Mouse (Mus musculus) adrenal gland, adult 18-20 months (tissue): ENCODE data around the gene Slc25a11. TPM values are rescaled to one million over a fixed set of nuclear protein-coding genes. Genes with fewer than 3 reads are reported as not detected.

Source experiments
- DNase-seq, 2 experiments: peaks; one replicate each; pipeline ENCODE4 v3.0.0; 2021 to 2022; ENCODE audit warnings: low spot score in 2 of 2
- total RNA-seq, 2 experiments: library from RNA; stranded (reverse); gene quantifications; 1 replicate in 1 of 2; 2 replicates in 1 of 2; pipeline ENCODE4 v1.2.3; 2021

Gene Slc25a11
- total RNA-seq, 2 experiments from 2014 or later: 131 to 138 TPM

DNA sequence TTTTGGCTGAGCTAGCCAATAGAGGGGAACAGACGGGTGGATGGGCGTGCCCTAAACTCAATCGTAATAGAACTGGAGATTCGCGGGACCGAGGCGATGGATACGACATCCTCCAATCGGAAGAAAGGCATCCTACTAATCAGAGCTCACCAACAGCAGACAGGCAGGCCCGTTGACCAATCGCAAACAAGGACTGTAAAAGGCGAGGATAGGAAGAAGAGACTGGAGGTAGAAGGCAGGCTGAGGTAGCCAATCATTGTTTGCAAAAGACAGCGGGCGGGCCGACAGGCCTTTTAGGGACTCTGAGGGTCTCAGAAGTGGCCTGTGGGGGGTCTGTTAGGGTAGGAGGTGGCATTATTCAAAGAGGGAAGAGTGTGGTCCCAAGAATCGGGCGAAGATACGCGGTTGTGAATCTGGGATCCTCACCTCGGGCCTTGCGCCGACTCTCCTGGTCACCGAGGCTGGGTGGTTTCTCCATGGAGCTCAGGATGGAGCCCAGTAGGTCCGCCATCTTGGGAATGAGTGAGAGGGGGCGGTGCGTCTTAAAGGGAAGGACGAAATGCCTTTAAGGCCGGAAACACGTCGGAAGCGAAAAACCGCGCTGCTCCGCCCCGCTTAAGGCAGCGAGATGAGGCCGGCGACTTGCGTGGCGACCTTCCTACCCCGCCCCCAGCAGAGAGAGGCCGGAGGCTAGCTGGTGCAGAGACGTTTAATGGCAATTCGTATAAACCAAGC lies 21.7 kb upstream of the Slc25a11 start, which contains the start of gene Spag7:
Spag7 (minus strand) TSS at position 646 of the 735 bp plus-strand sequence.
- peak; percentile 87 to 92 for DNase-seq

- peak in 1 of 2 experiments; percentile 57 for DNase-seq
Observed at GRCm38 (mm10) chr11:70668335-70668770, 21.1 kb upstream of the Slc25a11 start.

DNA sequence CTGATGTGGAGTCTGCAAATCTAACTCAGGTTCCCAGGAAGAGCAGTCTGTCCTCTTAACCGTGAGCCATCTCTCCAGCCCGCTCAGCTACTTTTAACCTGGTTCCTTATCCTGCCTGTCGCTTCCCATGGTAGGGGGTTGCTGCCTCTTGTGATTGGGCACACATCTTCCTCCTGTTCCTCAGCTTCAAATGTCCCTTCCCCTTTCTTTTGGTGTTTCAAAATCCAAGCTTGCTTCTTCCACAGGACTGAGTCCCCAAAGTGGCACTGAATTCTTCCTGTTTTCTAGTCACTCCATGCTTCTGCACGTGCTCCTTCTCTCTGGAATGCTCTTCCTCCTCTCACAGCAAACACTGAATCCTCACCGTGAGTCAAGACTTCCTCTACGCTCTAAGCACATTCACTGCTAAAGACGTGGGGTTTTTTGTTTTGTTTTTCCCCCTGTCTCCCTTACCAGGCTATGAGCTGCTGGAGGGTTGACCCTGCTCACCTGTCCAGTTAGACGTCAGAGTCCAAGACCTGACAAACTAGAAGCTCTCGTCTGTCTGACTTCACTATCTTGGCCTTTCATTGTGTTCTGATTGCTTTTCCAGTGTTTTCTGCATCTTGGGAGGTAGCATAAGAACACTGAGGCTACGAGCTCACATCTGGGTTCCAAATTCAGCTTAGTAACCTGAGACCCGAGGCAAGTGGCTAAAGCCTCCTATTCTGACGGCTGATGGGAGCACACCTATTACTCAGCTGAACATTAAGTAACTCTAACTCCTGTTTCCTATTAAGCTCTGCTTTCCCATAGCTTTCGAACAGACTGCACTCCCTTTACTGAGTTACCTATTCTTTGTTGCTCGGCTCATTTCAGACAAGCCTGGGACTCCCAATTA lies 20.2 kb upstream of the Slc25a11 start:
- no peak for DNase-seq

DNA sequence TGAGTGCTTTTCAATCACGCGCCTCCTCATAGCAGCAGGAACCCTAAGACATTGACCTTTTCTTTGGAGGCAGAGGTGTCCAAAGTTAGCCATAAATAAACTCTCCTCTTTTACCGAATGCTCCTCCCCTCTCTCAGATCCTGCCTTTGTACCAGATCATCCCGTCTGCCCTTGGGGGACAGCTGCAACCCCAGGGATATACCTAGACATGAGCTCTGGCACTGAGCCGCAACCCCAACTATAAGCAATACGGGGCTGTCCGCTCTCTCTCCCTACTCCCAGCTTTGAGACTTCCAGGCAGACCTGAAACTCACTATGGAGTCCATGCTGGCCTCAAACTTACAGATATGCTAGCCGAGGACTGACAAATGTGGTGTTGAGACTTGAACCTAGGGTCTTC lies 19.4 kb upstream of the Slc25a11 start:
- no peak for DNase-seq

DNA sequence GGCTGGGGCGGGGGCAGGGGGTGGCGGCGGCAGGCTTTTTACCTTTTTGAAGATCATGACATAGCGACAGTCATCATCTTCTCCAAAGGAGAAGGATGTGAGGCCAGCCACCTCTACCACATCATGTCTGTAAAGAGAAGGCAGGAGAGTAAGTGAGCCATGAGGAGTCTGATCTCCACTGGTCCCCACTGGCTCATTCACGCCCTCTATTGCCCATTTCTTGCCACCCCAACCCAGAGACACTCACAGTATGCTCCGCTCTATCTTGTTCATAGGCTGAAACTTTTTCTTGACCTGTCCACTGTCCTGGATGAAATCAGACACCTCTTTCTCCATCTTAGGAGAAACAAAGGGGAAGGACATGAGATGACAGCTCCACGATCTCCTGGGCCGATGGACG lies 17.5 kb upstream of the Slc25a11 start:
- DNase-seq: no peak

DNA sequence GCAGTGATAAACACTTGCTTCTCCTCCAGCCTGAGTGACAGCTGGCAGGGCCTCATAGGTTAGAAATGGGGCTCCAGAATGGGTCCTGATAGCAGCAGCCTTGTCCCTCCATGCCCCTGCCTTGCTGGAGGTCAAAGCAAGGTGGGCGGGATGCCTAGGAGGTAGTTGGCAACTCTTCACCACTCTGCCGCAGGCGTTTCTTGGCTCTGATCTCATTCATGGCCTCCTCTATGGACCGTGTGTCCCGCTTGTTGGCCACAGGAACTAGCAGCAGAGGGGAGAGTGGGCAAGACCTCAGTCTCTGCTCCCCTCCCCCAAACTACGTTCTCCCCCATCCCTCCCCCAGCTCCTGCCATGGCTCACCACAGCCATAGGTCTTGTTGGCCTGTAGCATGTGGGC lies 16.7 kb upstream of the Slc25a11 start:
- no peak for DNase-seq

DNA sequence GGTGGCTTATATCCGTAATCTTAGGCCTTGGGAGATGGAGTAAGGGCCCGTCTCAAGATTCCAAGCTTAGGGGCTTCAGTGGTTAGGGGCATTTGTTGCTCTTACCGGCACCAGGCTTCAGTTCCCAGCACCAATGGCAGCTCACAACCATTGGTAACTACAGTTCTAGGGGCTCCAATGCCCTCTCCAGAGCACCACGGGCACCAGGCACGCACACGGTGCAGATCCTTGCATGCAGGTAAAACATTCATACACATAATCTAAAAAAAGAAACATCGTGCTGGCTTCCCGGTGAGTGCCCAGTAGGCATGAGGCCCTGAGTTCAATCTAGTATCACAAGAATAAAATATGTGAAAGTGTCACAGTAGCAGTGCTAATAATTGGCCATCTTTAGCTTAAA lies 15.8 kb upstream of the Slc25a11 start:
- DNase-seq: no peak

DNA sequence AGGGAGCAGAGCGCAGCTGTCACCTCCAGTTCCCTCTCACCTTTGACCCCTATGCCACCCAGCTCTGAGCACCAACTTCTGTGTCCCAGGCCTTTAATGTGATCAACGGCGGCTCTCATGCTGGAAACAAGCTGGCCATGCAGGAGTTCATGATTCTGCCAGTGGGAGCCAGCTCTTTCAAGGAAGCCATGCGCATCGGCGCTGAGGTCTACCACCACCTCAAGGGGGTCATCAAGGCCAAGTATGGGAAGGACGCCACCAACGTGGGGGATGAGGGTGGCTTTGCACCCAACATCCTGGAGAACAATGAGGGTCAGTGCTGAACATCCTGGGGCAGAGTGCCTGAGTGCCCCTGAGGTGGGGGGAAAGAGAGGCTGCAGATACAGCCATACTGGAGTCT lies 13.3 kb upstream of the Slc25a11 start:
- DNase-seq: no peak

- no peak for DNase-seq
Observed at GRCm38 (mm10) chr11:70658942-70659341, 11.7 kb upstream of the Slc25a11 start.

DNA sequence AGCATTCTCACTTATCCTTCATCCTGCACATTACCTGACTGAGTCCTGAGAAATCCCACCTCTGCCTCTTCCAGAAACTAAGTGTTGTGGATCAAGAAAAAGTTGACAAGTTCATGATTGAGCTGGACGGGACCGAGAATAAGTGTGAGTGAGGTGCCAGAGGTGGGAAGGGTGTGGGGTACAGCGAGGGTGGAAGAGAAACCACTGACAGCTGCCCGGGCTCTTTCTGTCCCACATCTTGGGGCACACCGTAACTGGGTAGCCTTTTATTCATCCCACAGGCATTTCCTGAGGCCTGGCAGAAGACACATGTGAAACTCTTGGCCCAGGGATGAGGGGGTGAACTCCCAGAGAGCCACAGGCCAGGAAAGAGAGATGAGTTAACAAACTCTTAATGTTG lies 11.2 kb upstream of the Slc25a11 start:
- DNase-seq: no peak

GRCm38 (mm10) chr11:70657991-70658390 lies 10.7 kb upstream of the Slc25a11 start:
- no peak for DNase-seq

GRCm38 (mm10) chr11:70657573-70657972 lies 10.3 kb upstream of the Slc25a11 start:
- no peak for DNase-seq

GRCm38 (mm10) chr11:70656964-70657363 lies 9.7 kb upstream of the Slc25a11 start, which contains the start of gene Eno3:
Eno3 (plus strand) TSS chr11:70657202.
- DNase-seq: no peak

GRCm38 (mm10) chr11:70656456-70656927 lies 9.2 kb upstream of the Slc25a11 start:
- DNase-seq: no peak

DNA sequence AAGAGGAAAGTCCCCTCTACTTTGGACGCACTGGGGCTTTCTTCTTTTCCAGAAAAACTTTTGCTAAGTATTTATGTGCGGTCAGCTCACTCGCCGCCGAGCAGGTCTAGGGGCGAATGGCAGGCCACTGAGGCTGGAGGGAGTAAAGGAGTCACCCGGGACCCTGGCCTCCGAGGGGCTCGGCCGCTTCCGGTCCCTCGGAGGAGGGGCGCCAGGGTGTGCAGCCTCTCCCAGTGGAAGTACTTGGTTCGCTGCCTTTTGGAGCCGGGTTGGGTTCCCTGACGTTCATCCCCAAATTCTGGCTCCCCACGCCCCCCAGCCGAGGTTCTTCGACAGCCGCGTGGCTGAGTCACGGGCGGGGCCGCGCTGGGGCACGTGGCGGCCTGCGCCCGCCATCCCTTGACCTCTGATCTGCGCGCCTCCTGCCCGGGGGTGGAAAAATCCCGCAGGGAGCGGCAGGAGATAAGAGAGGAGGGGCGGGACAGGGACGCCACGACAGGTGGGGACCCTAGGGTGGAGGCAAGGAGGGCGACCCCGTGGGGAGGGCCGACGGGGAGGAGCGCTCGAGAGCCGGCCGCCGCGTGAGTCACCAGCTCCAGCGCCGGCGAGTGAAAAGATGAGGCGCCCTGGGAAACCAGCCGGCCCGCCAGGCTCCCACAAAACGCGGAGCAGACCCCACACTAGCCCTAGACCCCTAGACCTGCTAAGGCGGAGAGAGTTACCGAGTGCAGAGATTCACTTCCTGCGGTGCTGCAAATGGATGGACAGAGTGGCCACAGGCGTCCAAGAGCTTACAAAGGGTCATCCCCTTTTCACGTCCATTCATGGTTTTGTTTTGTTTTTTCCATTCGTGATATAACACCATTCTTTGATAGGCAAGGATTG lies 8.5 kb upstream of the Slc25a11 start:
- peak; percentile 72 to 77 for DNase-seq

- DNase-seq: peak; percentile 80 to 85
Observed at GRCm38 (mm10) chr11:70654923-70655570, 7.8 kb upstream of the Slc25a11 start.

GRCm38 (mm10) chr11:70654198-70654922 lies 7.1 kb upstream of the Slc25a11 start, which contains the start of gene Pfn1:
Pfn1 (minus strand) TSS chr11:70654644.
- DNase-seq: peak; percentile 74 to 77

- DNase-seq: peak; percentile 67 to 75
Observed at GRCm38 (mm10) chr11:70653345-70654197, 6.3 kb upstream of the Slc25a11 start.
